Mouse (Mus musculus): Measurements from ENCODE around the gene Eaf2. TPM values are rescaled to one million over a fixed set of nuclear protein-coding genes. Genes with fewer than 3 reads are reported as not detected.

The Eaf2 gene
- polyA plus RNA-seq, 2 experiments, result 2.4 to 6.8 TPM

- TF ChIP-seq POLR2A (IDR thresholded peaks at IDR 0.05; ENCODE audit: borderline replicate concordance, extremely low read depth, insufficient read depth, insufficient read length), result no peak
- H3K27ac ChIP-seq (replicated peaks; ENCODE audit: low read depth, low read length), result no peak overlapping the region
- H3K9me3 ChIP-seq (ENCODE audit: control insufficient read depth, low read length), result no peaks in the 10 kb centered on the region
- no peak for ATAC-seq (ENCODE audit: low FRiP score, low read depth)
- no peaks in the 10 kb centered on the region for H3K36me3 ChIP-seq (ENCODE audit: control insufficient read depth, insufficient read depth, low read length)
- WGBS, result 80% methylated on average over 4 of the region's 4 CpGs
- no peak overlapping the region for H3K4me2 ChIP-seq (replicated peaks; ENCODE audit: low read depth, low read length, severe bottlenecking)
- H3K4me3 ChIP-seq (replicated peaks; ENCODE audit: low read length), result no peak overlapping the region
- no peaks in the 10 kb centered on the region for H3K4me1 ChIP-seq (ENCODE audit: control insufficient read depth, insufficient read depth, low read length)
- DNase-seq (ENCODE audit: low spot score), result no peak
- no peaks in the 10 kb centered on the region for H3K27me3 ChIP-seq (ENCODE audit: control insufficient read depth, insufficient read depth, low read length)
- H3K9ac ChIP-seq (ENCODE audit: low read depth, low read length, severe bottlenecking), result no peak overlapping the region
Measured at GRCm38 (mm10) chr16:36747068-36747467, 127.7 kb downstream of the Eaf2 start.

- Histone ChIP-seq H3K4me2 (replicated peaks; ENCODE audit: low read depth, low read length, severe bottlenecking) (no peak overlapping the region), H3K9ac (ENCODE audit: low read depth, low read length, severe bottlenecking) (no peak overlapping the region), H3K4me3 (replicated peaks; ENCODE audit: low read length) (no peak overlapping the region), H3K27ac (replicated peaks; ENCODE audit: low read depth, low read length) (no peak overlapping the region), H3K27me3 (ENCODE audit: control insufficient read depth, insufficient read depth, low read length) (no peaks in the 10 kb centered on the region), H3K9me3 (ENCODE audit: control insufficient read depth, low read length) (no peaks in the 10 kb centered on the region), H3K36me3 (ENCODE audit: control insufficient read depth, insufficient read depth, low read length) (no peaks in the 10 kb centered on the region), H3K4me1 (ENCODE audit: control insufficient read depth, insufficient read depth, low read length) (no peaks in the 10 kb centered on the region)
- DNase-seq (ENCODE audit: low spot score), result no peak
- ATAC-seq (ENCODE audit: low FRiP score, low read depth), result no peak
- 91% methylated on average over 8 of the region's 8 CpGs for WGBS
- no peak for TF ChIP-seq POLR2A (IDR thresholded peaks at IDR 0.05; ENCODE audit: borderline replicate concordance, extremely low read depth, insufficient read depth, insufficient read length)
Measured at GRCm38 (mm10) chr16:36743580-36743979, 131.2 kb downstream of the Eaf2 start.

Small RNA genes within 50 kb of the gene (microRNA-seq; reads per million reads assigned to microRNA genes)
- gene Gm22617, result not detected

Other genes starting within 250 kb of the Eaf2 start
- 1.2 and 1.7 TPM in 2 replicates for gene Cd86, start 208.9 kb downstream of the Eaf2 start, polyA plus RNA-seq (2012; rRNA removed)
- 2.2 and 2.4 TPM in 2 replicates for gene Cd86, start 208.9 kb downstream of the Eaf2 start, polyA plus RNA-seq (2014; fragmentation: Nextera tagmentation; extraction: Ambion mirVana)
- 0.92 and 0.97 TPM in 2 replicates for gene Ildr1, start 181.0 kb downstream of the Eaf2 start, polyA plus RNA-seq (2012; rRNA removed)
- 1.3 and 1.6 TPM in 2 replicates for gene Ildr1, start 181.0 kb downstream of the Eaf2 start, polyA plus RNA-seq (2014; fragmentation: Nextera tagmentation; extraction: Ambion mirVana)
- 4.2 and 15.3 TPM in 2 replicates for gene Slc15a2, start 90.0 kb downstream of the Eaf2 start, polyA plus RNA-seq (2012; rRNA removed)
- gene Slc15a2, start 90.0 kb downstream of the Eaf2 start, polyA plus RNA-seq (2014; fragmentation: Nextera tagmentation; extraction: Ambion mirVana), result 2.9 and 6.9 TPM in 2 replicates
- 17.5 and 26.7 TPM in 2 replicates for gene Iqcb1, start 46.6 kb downstream of the Eaf2 start, polyA plus RNA-seq (2012; rRNA removed)
- gene Iqcb1, start 46.6 kb downstream of the Eaf2 start, polyA plus RNA-seq (2014; fragmentation: Nextera tagmentation; extraction: Ambion mirVana), result 39.9 and 43.8 TPM in 2 replicates
- 52.4 and 82.1 TPM in 2 replicates for gene Golgb1, start 137 bp upstream of the Eaf2 start, polyA plus RNA-seq (2012; rRNA removed)
- gene Golgb1, start 137 bp upstream of the Eaf2 start, polyA plus RNA-seq (2014; fragmentation: Nextera tagmentation; extraction: Ambion mirVana), result 123 TPM in 2 replicates
- gene Hcls1, start 60.0 kb upstream of the Eaf2 start, polyA plus RNA-seq (2012; rRNA removed), result 5.3 and 7.7 TPM in 2 replicates
- gene Hcls1, start 60.0 kb upstream of the Eaf2 start, polyA plus RNA-seq (2014; fragmentation: Nextera tagmentation; extraction: Ambion mirVana), result 2.3 and 3.3 TPM in 2 replicates
- gene Fbxo40, start 115.5 kb upstream of the Eaf2 start, polyA plus RNA-seq (2012; rRNA removed), result 0.26 and 0.32 TPM in 2 replicates
- 0.43 and 0.44 TPM in 2 replicates for gene Fbxo40, start 115.5 kb upstream of the Eaf2 start, polyA plus RNA-seq (2014; fragmentation: Nextera tagmentation; extraction: Ambion mirVana)
- 5.5 and 6.5 TPM in 2 replicates for gene Polq, start 136.8 kb upstream of the Eaf2 start, polyA plus RNA-seq (2012; rRNA removed)
- 5.5 and 6.1 TPM in 2 replicates for gene Polq, start 136.8 kb upstream of the Eaf2 start, polyA plus RNA-seq (2014; fragmentation: Nextera tagmentation; extraction: Ambion mirVana)

Measured in limb, embryonic 14.5 days (tissue).